Mouse (Mus musculus) monocyte, adult 2 months (primary cell): ENCODE results near the gene Oprd1.

Experiments used
- DNase-seq, 2 experiments: peaks; one replicate each; pipeline ENCODE4 v3.0.0; 2022; ENCODE audit warnings: low spot score in 2 of 2, low read depth in 1 of 2

The Oprd1 gene

GRCm38 (mm10) chr4:132062289-132062688, 82.0 kb downstream of the Oprd1 start:
- DNase-seq: no peak
